Mouse (Mus musculus) telencephalon, adult 2 months (tissue): ENCODE data around the gene Nova2.

ENCODE experiments used
- DNase-seq: peaks from one replicate; pipeline ENCODE4 v3.0.0-alpha.2; 2011; ENCODE audit warnings: low read depth, low spot score

Nova2 gene

DNA sequence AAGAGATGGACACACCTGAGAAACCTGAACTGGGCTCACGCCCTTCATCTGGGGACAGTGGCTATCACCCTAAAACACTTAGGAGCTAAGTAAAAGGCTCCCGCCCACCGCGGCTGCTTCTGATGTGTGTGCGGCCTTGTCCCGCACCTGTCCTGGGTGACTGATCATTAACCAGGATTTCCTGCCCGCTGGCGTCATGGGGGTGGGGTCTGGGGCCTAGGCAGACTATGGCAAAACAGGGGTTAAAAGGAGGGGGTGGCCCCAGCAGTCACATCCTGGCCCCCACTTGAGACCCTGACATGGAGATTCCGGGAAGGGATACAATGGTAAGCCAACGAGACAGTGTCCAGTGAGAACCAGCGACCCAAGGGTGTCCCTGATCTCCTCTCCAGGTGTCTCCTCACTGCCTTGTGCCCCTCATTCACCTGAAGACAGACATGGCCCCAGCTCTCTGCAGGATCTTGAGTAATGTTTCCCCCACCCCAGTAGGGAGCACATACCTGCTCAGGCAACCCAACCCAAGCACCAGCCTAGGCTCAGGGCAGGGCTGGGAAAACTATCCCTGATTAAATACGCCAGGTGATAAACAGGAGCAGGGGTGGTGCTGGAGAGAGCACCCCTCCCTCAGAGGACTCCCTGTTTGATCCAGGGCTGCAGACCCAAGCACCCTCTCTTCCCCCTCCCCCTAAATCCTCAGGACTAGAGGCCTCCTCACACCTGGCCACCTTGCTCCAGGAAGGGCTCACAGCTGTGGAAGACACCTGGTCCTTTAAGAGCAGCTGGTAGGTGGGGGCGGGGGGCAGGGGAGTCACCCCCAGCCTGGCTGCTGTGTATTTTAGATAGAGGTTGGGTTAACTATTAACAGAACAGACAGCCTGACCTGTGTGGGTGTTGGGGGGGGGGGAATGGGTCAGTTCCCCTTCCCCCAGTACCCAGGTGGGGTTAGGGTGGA lies 81.6 kb downstream of the Nova2 start:
- no peak for DNase-seq

DNA sequence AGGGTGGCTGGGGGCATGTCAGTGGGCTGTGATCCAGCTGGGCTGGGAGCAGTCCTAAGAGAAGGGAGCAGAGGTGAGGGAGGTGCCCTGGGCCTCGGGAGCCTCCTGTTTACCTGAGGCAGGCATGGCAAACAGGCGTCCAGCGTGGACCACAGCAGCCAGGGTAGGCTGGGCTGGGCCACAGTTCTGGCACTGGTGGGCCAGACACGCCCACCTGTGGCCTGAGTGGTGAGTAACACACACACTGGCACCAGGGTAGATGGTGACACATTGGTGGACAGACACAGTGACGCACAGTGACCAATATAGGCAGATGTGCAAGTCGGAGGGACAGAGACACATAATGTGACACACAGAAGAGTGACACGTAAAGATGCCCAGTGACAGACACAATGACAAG lies 84.9 kb downstream of the Nova2 start:
- no peak for DNase-seq

DNA sequence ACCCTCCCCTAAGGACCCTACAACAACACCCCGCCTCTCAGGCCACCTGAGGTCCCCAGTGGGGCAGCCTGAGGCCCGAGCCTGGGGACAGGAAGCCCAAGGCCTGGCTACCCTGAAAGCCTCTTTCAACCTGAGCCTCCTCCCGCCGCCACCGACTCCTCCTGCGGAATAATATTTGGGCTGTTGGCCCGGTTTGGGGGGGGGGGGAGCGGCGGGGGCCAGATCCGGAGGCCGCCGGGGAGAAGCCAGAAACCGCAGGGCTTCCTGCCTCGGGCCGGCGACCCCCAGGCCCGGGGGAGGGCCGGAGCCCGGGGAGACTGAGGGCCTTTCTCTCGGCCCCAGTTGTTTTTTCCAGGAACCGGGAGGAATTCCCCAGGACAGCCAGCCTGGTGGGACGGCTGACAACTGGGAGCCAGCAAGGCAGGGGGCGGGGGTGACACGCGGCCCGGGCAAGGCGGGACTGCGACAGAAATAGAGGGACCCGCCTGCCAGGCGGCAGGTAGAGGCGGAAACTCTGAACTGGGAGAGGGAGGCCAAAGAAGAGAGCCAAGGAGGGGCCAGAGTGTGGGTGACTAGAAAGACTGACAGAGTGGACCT lies 86.4 kb downstream of the Nova2 start:
- no peak for DNase-seq

DNA sequence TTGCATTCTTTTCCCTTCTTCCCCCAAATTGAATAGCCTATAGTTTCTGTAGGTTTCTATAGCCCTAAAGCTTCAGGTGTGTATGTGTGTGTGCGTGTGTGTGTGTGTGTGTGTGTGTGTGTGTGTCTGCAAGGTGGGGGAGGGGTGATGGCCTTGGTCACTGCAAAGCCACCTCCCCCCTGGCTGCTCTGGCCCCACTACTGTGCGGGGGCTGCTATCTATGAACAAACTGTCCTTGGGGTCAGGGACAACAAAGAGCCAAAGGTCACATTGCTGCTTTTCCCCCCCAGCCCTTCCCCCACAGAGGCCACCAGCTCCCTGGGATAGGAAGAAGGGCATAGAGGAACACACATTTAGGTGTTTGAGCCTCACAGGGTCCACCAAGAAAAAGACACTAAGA lies 87.2 kb downstream of the Nova2 start:
- no peak for DNase-seq

DNA sequence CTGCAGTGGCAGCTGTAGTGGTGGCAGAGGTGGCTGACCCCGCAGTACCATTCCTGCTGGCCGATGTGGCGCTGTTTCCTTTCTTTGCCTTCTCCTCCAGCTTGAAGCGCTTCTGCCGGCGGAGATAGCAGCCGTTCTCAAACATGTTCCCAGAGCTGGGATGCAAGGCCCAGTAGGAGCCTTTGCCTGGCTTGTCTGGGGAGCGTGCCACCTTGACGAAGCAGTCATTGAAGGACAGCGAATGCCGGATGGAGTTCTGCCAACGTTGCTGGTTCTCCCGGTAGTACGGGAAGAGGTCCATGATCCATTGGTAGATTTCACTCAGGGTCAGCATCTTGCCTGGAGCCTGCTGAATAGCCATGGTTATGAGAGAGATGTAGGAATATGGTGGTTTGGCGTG lies 88.8 kb downstream of the Nova2 start:
- no peak for DNase-seq
